Mouse (Mus musculus) kidney, postnatal 14 days (tissue): ENCODE measurements around the gene Icam1.
A peak's percentile ranks its signal among the peaks of the same experiment; 100 is the strongest.
"Not testable (repeated sequence)": the region's sequence is repeated elsewhere in the genome, so short reads cannot be mapped to it uniquely, and the experiment has no call there.

Experiments used
- DNase-seq: peaks from one replicate; pipeline ENCODE4 v3.0.0; 2022; ENCODE audit warnings: mixed read lengths

Icam1 gene

GRCm38 (mm10) chr9:20993165-20993898 lies 22.5 kb upstream of the Icam1 start:
- no peak for DNase-seq

- peak; percentile 67 for DNase-seq
Observed at GRCm38 (mm10) chr9:20995069-20995468, 20.7 kb upstream of the Icam1 start.

- DNase-seq, result no peak
Observed at GRCm38 (mm10) chr9:20997065-20997464, 18.7 kb upstream of the Icam1 start.

GRCm38 (mm10) chr9:20998337-20998736 lies 17.4 kb upstream of the Icam1 start:
- DNase-seq, result not testable (repeated sequence)

- peak; percentile 72 for DNase-seq
Observed at GRCm38 (mm10) chr9:21000811-21001210, 15.0 kb upstream of the Icam1 start.

GRCm38 (mm10) chr9:21001651-21002200 lies 14.1 kb upstream of the Icam1 start:
- no peak for DNase-seq

- DNase-seq, result no peak
Observed at GRCm38 (mm10) chr9:21002270-21002626, 13.5 kb upstream of the Icam1 start.

- DNase-seq, result peak; percentile 91
Observed at GRCm38 (mm10) chr9:21002627-21003551, 12.9 kb upstream of the Icam1 start, which contains the start of gene Mrpl4. Mrpl4 (plus strand) TSS chr9:21002738.

GRCm38 (mm10) chr9:21007313-21007952 lies 8.4 kb upstream of the Icam1 start:
- DNase-seq, result no peak

GRCm38 (mm10) chr9:21008007-21008406 lies 7.8 kb upstream of the Icam1 start:
- no peak for DNase-seq

GRCm38 (mm10) chr9:21010362-21010761 lies 5.4 kb upstream of the Icam1 start:
- DNase-seq, result no peak

GRCm38 (mm10) chr9:21010939-21011541 lies 4.7 kb upstream of the Icam1 start:
- DNase-seq, result not testable (repeated sequence)

GRCm38 (mm10) chr9:21011846-21012312 lies 3.9 kb upstream of the Icam1 start:
- DNase-seq, result peak; percentile 62

GRCm38 (mm10) chr9:21012368-21012767 lies 3.4 kb upstream of the Icam1 start:
- DNase-seq, result no peak

GRCm38 (mm10) chr9:21014691-21015570 lies 854 bp upstream of the Icam1 start:
- peak; percentile 75 for DNase-seq

- DNase-seq, result peak; percentile 32
Observed at GRCm38 (mm10) chr9:21016331-21017176, 769 bp downstream of the Icam1 start.

- DNase-seq, result no peak
Observed at GRCm38 (mm10) chr9:21017177-21017575, 1.4 kb downstream of the Icam1 start.

GRCm38 (mm10) chr9:21018600-21018999 lies 2.8 kb downstream of the Icam1 start:
- DNase-seq, result no peak

- no peak for DNase-seq
Observed at GRCm38 (mm10) chr9:21021363-21021762, 5.6 kb downstream of the Icam1 start.

GRCm38 (mm10) chr9:21022288-21022687 lies 6.5 kb downstream of the Icam1 start:
- no peak for DNase-seq
